Comparison of ENCODE assay signal across 28 mouse cellular contexts in the genomic region with DNA sequence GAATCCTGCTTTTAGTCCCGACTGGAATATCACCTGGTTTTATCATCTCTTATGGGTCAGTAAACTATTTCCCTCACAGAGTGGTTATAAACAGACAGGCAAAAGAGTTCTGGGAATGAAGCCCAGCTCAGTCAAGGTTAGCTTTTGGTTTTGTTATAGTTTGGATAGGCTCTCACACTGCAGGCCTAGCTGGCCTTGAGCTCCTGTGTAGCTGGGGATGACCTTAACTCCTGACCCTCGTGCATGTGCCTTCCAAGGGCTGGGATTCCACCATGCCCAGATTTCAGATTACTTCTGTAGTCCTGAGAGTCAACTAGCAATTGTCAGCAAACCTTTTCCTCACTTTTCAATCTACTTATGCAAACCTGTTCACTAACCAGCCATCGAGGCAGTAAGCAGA. TPM values are rescaled to one million over a fixed set of nuclear protein-coding genes. Genes with fewer than 3 reads are reported as not detected.
A peak's percentile ranks its signal among the peaks of the same experiment; 100 is the strongest.
DNase-seq lines count a peak whose midpoint lies in the region; ATAC-seq and TF ChIP-seq lines count a peak whose summit lies in the region.
"Had no signal": no experiment of that assay in that cellular context is flagged by ENCODE, and none has a peak within 500 bp of the region (broad histone marks: within the 10 kb centered on the region; RNA-seq: fewer than 3 reads in every experiment).

No protein-coding gene starts in this region.

- H3K36me3 ChIP-seq in heart, adult 2 months (ENCODE audit: control insufficient read depth, insufficient read depth, low read length), result peaks cover 19% of the 10 kb centered on the region
- H3K36me3 ChIP-seq in liver, embryonic 13.5 days, result peaks cover 58% of the 10 kb centered on the region
- peaks cover 28% of the 10 kb centered on the region for H3K36me3 ChIP-seq in liver, postnatal 0 days (replicated peaks; ENCODE audit: insufficient read depth, low read length)
- H3K36me3 ChIP-seq in liver, embryonic 16.5 days (ENCODE audit: control insufficient read depth, insufficient read depth), result peaks cover 10% of the 10 kb centered on the region

- no peak overlapping the region for H3K4me2 ChIP-seq in liver, embryonic 13.5 days
- no peak overlapping the region for H3K4me2 ChIP-seq in liver, postnatal 0 days (ENCODE audit: low read depth, low read length)
- no peak overlapping the region for H3K4me2 ChIP-seq in liver, embryonic 16.5 days (ENCODE audit: low read depth, low read length)
- H3K4me2 ChIP-seq: embryonic facial prominence, embryonic 15.5 days; forebrain, embryonic 12.5 days; heart, embryonic 12.5 days; hindbrain, embryonic 14.5 days; limb, embryonic 12.5 days; liver, embryonic 15.5 days; midbrain, embryonic 13.5 days; neural tube, embryonic 13.5 days had no signal

- no peak for TF ChIP-seq CTCF in heart, adult 2 months (IDR thresholded peaks at IDR 0.05)
- TF ChIP-seq CTCF in liver, postnatal 0 days (IDR thresholded peaks at IDR 0.05; ENCODE audit: low read depth), result no peak

- no peak for ATAC-seq in liver, embryonic 13.5 days (ENCODE audit: low read depth)
- ATAC-seq in liver, postnatal 0 days, result no peak
- no peak for ATAC-seq in liver, embryonic 16.5 days (ENCODE audit: low read depth)
- ATAC-seq: forebrain, postnatal 0 days; intestine, postnatal 0 days; midbrain, embryonic 13.5 days; Patski had no signal

- WGBS in heart, adult 2 months, result 50% methylated on average over 3 of the region's 3 CpGs
- WGBS in liver, embryonic 13.5 days (ENCODE audit: insufficient replicate concordance), result 68% methylated on average over 3 of the region's 3 CpGs
- 63% methylated on average over 3 of the region's 3 CpGs for WGBS in liver, postnatal 0 days (ENCODE audit: insufficient replicate concordance)
- 69% methylated on average over 3 of the region's 3 CpGs for WGBS in liver, embryonic 16.5 days (ENCODE audit: insufficient replicate concordance)

- H3K9me3 ChIP-seq in liver, embryonic 13.5 days (replicated peaks), result no peaks in the 10 kb centered on the region
- H3K9me3 ChIP-seq in liver, postnatal 0 days (ENCODE audit: low read length), result no peaks in the 10 kb centered on the region
- no peaks in the 10 kb centered on the region for H3K9me3 ChIP-seq in liver, embryonic 16.5 days (replicated peaks; ENCODE audit: control insufficient read depth, low read length)
- H3K9me3 ChIP-seq: embryonic facial prominence, embryonic 10.5 days; embryonic facial prominence, embryonic 15.5 days; forebrain, embryonic 12.5 days; heart, embryonic 12.5 days; limb, embryonic 12.5 days; liver, embryonic 15.5 days; midbrain, embryonic 13.5 days had no signal

- intact Hi-C loops in heart, adult 2 months (cut with DNase I), result no loop called here

- DNase-seq in heart, adult 11 months, result peak; percentile 83
- DNase-seq in heart, adult 2 months, result no peak
- no peak for DNase-seq in liver, embryonic 13.5 days
- no peak for DNase-seq in liver, postnatal 0 days
- DNase-seq in adrenal gland, postnatal 10 days, result peak; percentile 59
- DNase-seq in layer of hippocampus, postnatal 14 days (ENCODE audit: low spot score in 2 of 2), result no peak
- DNase-seq: cerebellum, adult 2 months; cerebellum, postnatal 14 days; forebrain, postnatal 0 days; kidney, adult 9 months; kidney, postnatal 10 days; right cerebral cortex, adult 18-20 months; spleen, adult 18-20 months; thymus, adult 2 months; thymus, postnatal 36 days had no signal

- TF ChIP-seq POLR2A in heart, adult 2 months (IDR thresholded peaks at IDR 0.05; ENCODE audit: insufficient read depth, low read depth, low read length), result no peak

- H3K27me3 ChIP-seq in heart, adult 2 months (ENCODE audit: control insufficient read depth, insufficient read depth, low read length), result no peaks in the 10 kb centered on the region
- H3K27me3 ChIP-seq in liver, embryonic 13.5 days, result no peaks in the 10 kb centered on the region
- H3K27me3 ChIP-seq in liver, postnatal 0 days (ENCODE audit: insufficient read depth, low read length), result no peaks in the 10 kb centered on the region
- no peaks in the 10 kb centered on the region for H3K27me3 ChIP-seq in liver, embryonic 16.5 days (ENCODE audit: control insufficient read depth, insufficient read depth, low read depth, low read length)
- H3K27me3 ChIP-seq: embryonic facial prominence, embryonic 15.5 days; forebrain, embryonic 12.5 days; heart, embryonic 12.5 days; limb, embryonic 12.5 days; liver, embryonic 15.5 days; midbrain, embryonic 13.5 days; neural tube, embryonic 13.5 days; Patski had no signal

- no peak for TF ChIP-seq EP300 in heart, adult 2 months (IDR thresholded peaks at IDR 0.05; ENCODE audit: insufficient read depth, low read depth, low read length)
- TF ChIP-seq EP300 in liver, postnatal 0 days (IDR thresholded peaks at IDR 0.05; ENCODE audit: low read depth), result no peak

- no peak overlapping the region for H3K4me3 ChIP-seq in heart, adult 2 months
- H3K4me3 ChIP-seq in liver, embryonic 13.5 days (replicated peaks), result no peak overlapping the region
- H3K4me3 ChIP-seq in liver, postnatal 0 days (ENCODE audit: low read depth, low read length), result no peak overlapping the region
- H3K4me3 ChIP-seq in liver, embryonic 16.5 days (ENCODE audit: low read depth, low read length), result no peak overlapping the region
- H3K4me3 ChIP-seq: embryonic facial prominence, embryonic 10.5 days; embryonic facial prominence, embryonic 15.5 days; forebrain, embryonic 12.5 days; heart, embryonic 12.5 days; limb, embryonic 12.5 days; liver, embryonic 15.5 days; midbrain, embryonic 13.5 days; neural tube, embryonic 13.5 days had no signal

- no peak overlapping the region for H3K27ac ChIP-seq in heart, adult 2 months
- H3K27ac ChIP-seq in liver, embryonic 13.5 days, result no peak overlapping the region; the same call in 1 of the 2 replicates
- H3K27ac ChIP-seq in liver, postnatal 0 days (ENCODE audit: low read depth), result no peak overlapping the region
- H3K27ac ChIP-seq in liver, embryonic 16.5 days (ENCODE audit: low read length), result 0 out of 2 replicates have a peak overlapping the region, but pooled peaks have one; percentile 6
- H3K27ac ChIP-seq: embryonic facial prominence, embryonic 10.5 days; embryonic facial prominence, embryonic 15.5 days; forebrain, embryonic 12.5 days; hindbrain, embryonic 14.5 days; limb, embryonic 12.5 days; liver, embryonic 15.5 days; macrophage; midbrain, embryonic 13.5 days; neural tube, embryonic 13.5 days had no signal

- H3K79me2 ChIP-seq in heart, adult 2 months (replicated peaks; ENCODE audit: control insufficient read depth, insufficient read depth, low read length), result peaks cover 4% of the 10 kb centered on the region

- peaks cover 5% of the 10 kb centered on the region for H3K4me1 ChIP-seq in heart, adult 2 months (ENCODE audit: control insufficient read depth, insufficient read depth, low read length)
- H3K4me1 ChIP-seq in liver, embryonic 13.5 days (replicated peaks), result peaks cover 35% of the 10 kb centered on the region
- H3K4me1 ChIP-seq in liver, postnatal 0 days (ENCODE audit: insufficient read depth), result peaks cover 16% of the 10 kb centered on the region
- peaks cover 21% of the 10 kb centered on the region for H3K4me1 ChIP-seq in liver, embryonic 16.5 days (ENCODE audit: control insufficient read depth, low read depth, low read length)
- H3K4me1 ChIP-seq: embryonic facial prominence, embryonic 10.5 days; limb, embryonic 12.5 days had no signal

- no peak overlapping the region for H3K9ac ChIP-seq in heart, adult 2 months (ENCODE audit: low read depth, low read length)
- peak overlapping the region; percentile 4; the same call in 1 of the 2 replicates for H3K9ac ChIP-seq in liver, embryonic 13.5 days
- H3K9ac ChIP-seq in liver, postnatal 0 days (replicated peaks), result no peak overlapping the region
- H3K9ac ChIP-seq in liver, embryonic 16.5 days (ENCODE audit: low read depth, low read length), result no peak overlapping the region
- H3K9ac ChIP-seq: embryonic facial prominence, embryonic 15.5 days; forebrain, embryonic 12.5 days; forebrain, postnatal 0 days; heart, embryonic 12.5 days; hindbrain, embryonic 14.5 days; limb, embryonic 12.5 days; liver, embryonic 15.5 days; midbrain, embryonic 13.5 days; neural tube, embryonic 13.5 days had no signal

RNA-seq across cellular contexts. Expression of a gene that starts 19.0 kb away (rescaled TPM):
- total RNA-seq in heart, adult 2 months (2021), result 10 to 100 TPM; 60.7 to 63.0 TPM
- 7.7 and 17.0 TPM in 2 replicates for polyA plus RNA-seq in heart, adult 2 months (2012; rRNA removed)
- polyA plus RNA-seq in liver, embryonic 13.5 days (2015; fragmentation: Nextera tagmentation; extraction: Ambion mirVana), result 98.7 and 125 TPM in 2 replicates
- 77.0 and 77.5 TPM in 2 replicates for polyA plus RNA-seq in liver, postnatal 0 days (2015; fragmentation: Nextera tagmentation; extraction: Ambion mirVana)
- total RNA-seq in adrenal gland, postnatal 10 days (2021), result 10 to 100 TPM; 55.3 to 65.0 TPM
- 82.0 and 86.8 TPM in 2 replicates for polyA plus RNA-seq in liver, embryonic 16.5 days (2015; fragmentation: Nextera tagmentation; extraction: Ambion mirVana)
- 10 to 100 TPM; 61.5 to 65.1 TPM for total RNA-seq in layer of hippocampus, postnatal 14 days (2021)

Comparison
In these comparisons a context has a peak if more than half of its experiments do, and no peak if none do; other contexts are left out.
1. DNase-seq: peak in heart, adult 11 months (single experiment) and adrenal gland, postnatal 10 days (single experiment); none in heart, adult 2 months (0 of 2), liver, embryonic 13.5 days (single experiment), liver, postnatal 0 days (single experiment) and layer of hippocampus, postnatal 14 days (0 of 2).